Mouse (Mus musculus) E14TG2a.4 (cell line): ENCODE measurements around the gene Fam19a5.

ENCODE experiments used
- H3K27me3 ChIP-seq: 2 replicates; pipeline ENCODE4 v1.6.1; 2014; ENCODE audit warnings: low read length, control low read depth; ENCODE audit not compliant: insufficient read depth
- H3K36me3 ChIP-seq: 2 replicates; pipeline ENCODE4 v1.6.1; 2014; ENCODE audit warnings: low read length, control low read depth; ENCODE audit not compliant: insufficient read depth
- H3K4me1 ChIP-seq: replicated peaks from 2 replicates; pipeline ENCODE4 v1.6.1; 2014; ENCODE audit warnings: low read depth, low read length, control low read depth
- H3K4me3 ChIP-seq: replicated peaks from 2 replicates; pipeline ENCODE4 v1.5.1; 2014; ENCODE audit warnings: mild to moderate bottlenecking, low read length
- H3K9me3 ChIP-seq: 2 replicates; pipeline ENCODE4 v1.6.1; 2014; ENCODE audit warnings: low read length, control low read depth
- CTCF ChIP-seq: conservative IDR thresholded peaks from 2 replicates; pipeline ENCODE4 v1.5.1; 2014; ENCODE audit warnings: low read length
- NANOG ChIP-seq: IDR thresholded peaks from 2 replicates; pipeline ENCODE4 v1.6.1; 2014; ENCODE audit warnings: borderline replicate concordance, low read length, mixed read lengths
- POU5F1 ChIP-seq: IDR thresholded peaks from 2 replicates; pipeline ENCODE4 v1.6.1; 2014; ENCODE audit warnings: low read length, borderline replicate concordance

Gene Fam19a5

GRCm38 (mm10) chr15:87666041-87666750 lies 122.1 kb downstream of the Fam19a5 start:
- no peak for TF ChIP-seq POU5F1
- TF ChIP-seq CTCF, result no peak
- TF ChIP-seq NANOG, result no peak
- peaks cover 3% of the 10 kb centered on the region; the same call in 1 of the 2 replicates for H3K9me3 ChIP-seq
- H3K4me1 ChIP-seq, result no peaks in the 10 kb centered on the region
- H3K27me3 ChIP-seq, result no peaks in the 10 kb centered on the region
- H3K4me3 ChIP-seq, result no peak overlapping the region
- no peaks in the 10 kb centered on the region for H3K36me3 ChIP-seq

GRCm38 (mm10) chr15:87667416-87667815 lies 123.3 kb downstream of the Fam19a5 start:
- Histone ChIP-seq H3K4me1 (no peaks in the 10 kb centered on the region), H3K4me3 (no peak overlapping the region), H3K27me3 (no peaks in the 10 kb centered on the region), H3K9me3 (peaks cover 3% of the 10 kb centered on the region; the same call in 1 of the 2 replicates), H3K36me3 (no peaks in the 10 kb centered on the region)
- TF ChIP-seq POU5F1 (no peak), CTCF (no peak), NANOG (no peak)

- no peaks in the 10 kb centered on the region for H3K36me3 ChIP-seq
- no peak for TF ChIP-seq CTCF
- no peak for TF ChIP-seq NANOG
- no peak for TF ChIP-seq POU5F1
- H3K4me3 ChIP-seq, result no peak overlapping the region
Measured at GRCm38 (mm10) chr15:87668112-87668511, 124.0 kb downstream of the Fam19a5 start.

GRCm38 (mm10) chr15:87671929-87672328 lies 127.8 kb downstream of the Fam19a5 start:
- H3K4me3 ChIP-seq, result no peak overlapping the region
- H3K9me3 ChIP-seq, result no peaks in the 10 kb centered on the region
- no peaks in the 10 kb centered on the region for H3K4me1 ChIP-seq
- TF ChIP-seq NANOG (no peak), POU5F1 (no peak), CTCF (no peak)
- no peaks in the 10 kb centered on the region for H3K36me3 ChIP-seq
- no peaks in the 10 kb centered on the region for H3K27me3 ChIP-seq

More at GRCm38 (mm10) chr15:87668112-87668511, 124.0 kb downstream of the Fam19a5 start:
- no peaks in the 10 kb centered on the region for H3K27me3 ChIP-seq
- peaks cover 3% of the 10 kb centered on the region; the same call in 1 of the 2 replicates for H3K9me3 ChIP-seq
- H3K4me1 ChIP-seq, result no peaks in the 10 kb centered on the region

GRCm38 (mm10) chr15:87678711-87679110 lies 134.6 kb downstream of the Fam19a5 start:
- H3K4me1 ChIP-seq, result no peaks in the 10 kb centered on the region
- H3K36me3 ChIP-seq, result no peaks in the 10 kb centered on the region
- no peaks in the 10 kb centered on the region for H3K27me3 ChIP-seq
- no peak for TF ChIP-seq CTCF
- no peak for TF ChIP-seq NANOG
- no peak for TF ChIP-seq POU5F1
- H3K4me3 ChIP-seq, result no peak overlapping the region
- no peaks in the 10 kb centered on the region for H3K9me3 ChIP-seq

GRCm38 (mm10) chr15:87682410-87682809 lies 138.3 kb downstream of the Fam19a5 start:
- TF ChIP-seq CTCF, result no peak
- no peak for TF ChIP-seq NANOG
- TF ChIP-seq POU5F1, result no peak
- Histone ChIP-seq H3K4me3 (no peak overlapping the region), H3K36me3 (no peaks in the 10 kb centered on the region), H3K4me1 (no peaks in the 10 kb centered on the region), H3K27me3 (no peaks in the 10 kb centered on the region), H3K9me3 (no peaks in the 10 kb centered on the region)

GRCm38 (mm10) chr15:87686415-87687040 lies 142.4 kb downstream of the Fam19a5 start:
- Histone ChIP-seq H3K27me3 (no peaks in the 10 kb centered on the region), H3K4me1 (no peaks in the 10 kb centered on the region), H3K36me3 (no peaks in the 10 kb centered on the region), H3K9me3 (no peaks in the 10 kb centered on the region), H3K4me3 (no peak overlapping the region)
- TF ChIP-seq POU5F1 (no peak), CTCF (no peak), NANOG (no peak)

- no peak for TF ChIP-seq CTCF
- no peaks in the 10 kb centered on the region for H3K4me1 ChIP-seq
- H3K27me3 ChIP-seq, result no peaks in the 10 kb centered on the region
- H3K4me3 ChIP-seq, result no peak overlapping the region
- H3K9me3 ChIP-seq, result no peaks in the 10 kb centered on the region
- no peaks in the 10 kb centered on the region for H3K36me3 ChIP-seq
Measured at GRCm38 (mm10) chr15:87691271-87691955, 147.3 kb downstream of the Fam19a5 start.
